Mouse (Mus musculus): Measurements from ENCODE around the gene Otud7b.

DNA sequence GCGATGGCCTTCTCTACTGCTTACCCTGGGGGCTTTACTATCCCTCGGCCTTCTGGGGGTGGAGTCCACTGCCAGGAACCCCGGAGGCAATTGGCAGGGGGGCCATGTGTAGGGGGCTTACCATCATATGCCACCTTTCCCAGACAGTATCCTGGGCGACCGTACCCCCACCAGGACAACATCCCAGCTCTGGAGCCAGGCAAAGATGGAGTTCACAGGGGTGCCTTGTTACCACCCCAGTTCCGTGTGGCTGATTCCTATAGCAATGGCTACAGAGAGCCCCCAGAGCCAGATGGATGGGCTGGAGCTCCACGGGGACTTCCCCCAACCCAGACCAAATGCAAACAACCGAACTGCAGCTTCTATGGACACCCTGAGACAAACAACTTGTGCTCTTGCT is 51.2 kb downstream of the Otud7b start:
- no peak for TF ChIP-seq CTCF (IDR thresholded peaks at IDR 0.05; ENCODE audit: extremely low read depth, insufficient read depth, low read length)
- TF ChIP-seq POLR2A (IDR thresholded peaks at IDR 0.05; ENCODE audit: extremely low read depth, insufficient read depth, low read length), result no peak
